Mouse (Mus musculus): ENCODE measurements around the gene Ggta1.

- TF ChIP-seq POLR2A (IDR thresholded peaks at IDR 0.05; ENCODE audit: extremely low read depth, insufficient read depth, low read length): no peak
- TF ChIP-seq CTCF (IDR thresholded peaks at IDR 0.05; ENCODE audit: low read depth, low read length): no peak
Measured at GRCm38 (mm10) chr2:35448914-35449670, 13.9 kb downstream of the Ggta1 start.
